Mouse (Mus musculus): ENCODE data around the gene Lactb. TPM values are rescaled to one million over a fixed set of nuclear protein-coding genes. Genes with fewer than 3 reads are reported as not detected.

Gene Lactb
- total and polyA plus RNA-seq, 3 experiments, result 4.7 to 16.4 (median 10.9) TPM

DNA sequence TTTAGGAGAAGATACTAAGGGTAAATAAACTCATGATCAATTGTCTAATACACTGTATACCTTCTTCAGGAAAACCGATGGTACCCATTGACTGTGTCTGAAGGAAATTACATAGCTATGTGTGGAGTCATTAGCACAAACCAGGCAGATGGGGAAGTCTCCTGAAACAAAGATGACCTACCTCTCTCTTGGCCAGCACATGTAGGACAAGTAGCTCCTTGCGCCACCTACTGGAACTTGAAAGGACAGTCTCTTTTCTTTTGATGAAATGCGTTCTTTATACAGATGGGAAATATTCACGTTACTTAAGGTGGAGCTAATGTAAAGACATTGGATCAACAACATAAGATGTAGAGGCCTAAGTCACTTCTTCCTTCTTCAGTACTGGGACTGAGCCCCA, 36.4 kb downstream of the Lactb start:
- no peaks in the 10 kb centered on the region for H3K36me3 ChIP-seq (replicated peaks)
- H3K4me3 ChIP-seq (ENCODE audit: low read depth, low read length), result no peak overlapping the region
- peak; percentile 36 for DNase-seq (ENCODE audit: low spot score)
- peaks cover 30% of the 10 kb centered on the region for H3K27me3 ChIP-seq (ENCODE audit: insufficient read depth, low read length)
- no peak for TF ChIP-seq TAL1 (conservative IDR thresholded peaks at IDR 0.05; ENCODE audit: low read depth, low read length)
- TF ChIP-seq CTCF (IDR thresholded peaks at IDR 0.05; ENCODE audit: low read depth, low read length), result peak; percentile 67
- H3K4me1 ChIP-seq (ENCODE audit: insufficient read depth, low read depth, low read length), result peaks cover 10% of the 10 kb centered on the region
- H3K9me3 ChIP-seq (replicated peaks), result no peaks in the 10 kb centered on the region
- 0 out of 2 replicates have a peak, but pooled peaks have one; percentile 28 for ATAC-seq (ENCODE audit: extremely low read depth, insufficient number of reproducible peaks, low FRiP score, poor library complexity, severe bottlenecking)

DNA sequence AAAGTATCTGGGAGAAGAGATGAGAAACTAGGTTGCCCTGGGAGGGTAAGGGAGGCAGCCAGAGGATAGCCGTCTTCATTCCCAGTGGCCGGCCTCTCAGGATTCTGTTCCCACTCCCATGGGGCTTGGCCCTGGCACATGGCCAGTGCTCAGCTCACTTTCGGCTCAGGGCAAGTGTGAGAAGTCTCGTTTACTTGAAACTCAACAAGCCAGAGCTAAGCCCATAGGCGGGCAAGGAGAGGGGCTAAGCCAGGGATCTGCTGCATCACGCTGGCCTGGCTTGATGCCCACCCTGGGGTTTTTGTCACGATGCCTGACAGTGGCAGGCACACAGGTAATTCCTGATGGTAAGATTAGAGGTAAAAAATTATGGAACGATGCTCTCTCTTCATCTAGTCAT, 37.8 kb downstream of the Lactb start:
- TF ChIP-seq GATA2 (IDR thresholded peaks at IDR 0.05; ENCODE audit: borderline replicate concordance, low read depth, low read length), result no peak
- no peak for TF ChIP-seq POLR2AphosphoS5 (IDR thresholded peaks at IDR 0.05; ENCODE audit: insufficient replicate concordance, low read depth, low read length)
- no peak for TF ChIP-seq CTCF (IDR thresholded peaks at IDR 0.05; ENCODE audit: low read depth, low read length)
- TF ChIP-seq GATA1 (IDR thresholded peaks at IDR 0.05; ENCODE audit: borderline replicate concordance, low read length), result no peak
- TF ChIP-seq TAL1 (conservative IDR thresholded peaks at IDR 0.05; ENCODE audit: low read depth, low read length), result no peak
- peaks cover 10% of the 10 kb centered on the region for H3K4me1 ChIP-seq (ENCODE audit: insufficient read depth, low read depth, low read length)
- no peaks in the 10 kb centered on the region for H3K36me3 ChIP-seq (replicated peaks)
- no peaks in the 10 kb centered on the region for H3K9me3 ChIP-seq (replicated peaks)
- ATAC-seq (ENCODE audit: extremely low read depth, insufficient number of reproducible peaks, low FRiP score, poor library complexity, severe bottlenecking), result no peak
- H3K27me3 ChIP-seq (ENCODE audit: insufficient read depth, low read length), result peaks cover 40% of the 10 kb centered on the region
- no peak overlapping the region for H3K4me3 ChIP-seq (ENCODE audit: low read depth, low read length)
- no peak for DNase-seq (ENCODE audit: low spot score)

DNA sequence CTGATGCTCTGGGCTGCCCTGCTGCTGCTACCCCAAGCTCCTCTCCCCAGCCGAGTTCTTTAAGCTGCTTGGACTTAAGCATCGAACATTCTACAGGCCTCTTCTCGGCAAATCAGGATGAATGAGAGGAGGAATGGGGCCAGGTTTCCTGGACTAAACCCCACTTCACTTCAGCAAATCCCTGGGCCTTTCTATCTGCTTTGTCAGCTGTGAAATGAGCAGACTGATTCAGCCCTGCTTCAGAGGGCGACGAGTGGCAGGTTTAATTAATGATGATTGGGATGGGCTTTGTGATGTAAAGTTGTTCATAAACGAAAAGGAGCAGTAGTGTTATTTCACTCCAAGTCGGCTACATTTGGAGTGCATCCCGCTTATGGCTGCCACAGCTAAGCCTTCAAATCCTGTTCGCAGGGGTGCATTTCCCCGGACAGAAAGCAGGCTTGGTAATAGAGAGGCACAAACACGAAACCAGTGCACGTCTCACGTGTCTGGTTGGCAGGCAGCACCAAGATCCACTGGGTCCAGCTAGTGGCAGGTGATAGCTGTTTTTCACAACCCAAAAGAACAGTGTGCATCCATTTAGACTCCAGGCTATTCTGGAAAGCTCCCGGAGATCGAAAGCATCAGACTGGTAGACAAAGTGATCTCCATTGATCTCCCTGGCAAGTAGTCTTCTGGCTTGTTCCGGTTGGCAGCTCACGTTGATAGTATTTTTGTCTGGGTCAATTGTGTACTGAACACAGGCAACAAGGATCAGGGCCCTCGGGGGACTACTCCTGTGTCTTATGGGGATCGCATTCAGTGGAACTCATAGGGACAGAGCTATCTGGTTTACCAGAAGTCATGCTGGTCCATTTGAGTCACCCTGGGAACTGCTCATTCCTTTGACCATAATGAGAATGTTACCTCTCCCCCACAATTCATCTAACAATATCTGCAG, 41.1 kb downstream of the Lactb start:
- DNase-seq (ENCODE audit: low spot score) (no peak), ATAC-seq (ENCODE audit: extremely low read depth, insufficient number of reproducible peaks, low FRiP score, poor library complexity, severe bottlenecking) (no peak)
- Histone ChIP-seq H3K4me1 (ENCODE audit: insufficient read depth, low read depth, low read length) (peaks cover 9% of the 10 kb centered on the region), H3K9me3 (replicated peaks) (no peaks in the 10 kb centered on the region), H3K27me3 (ENCODE audit: insufficient read depth, low read length) (peaks cover 48% of the 10 kb centered on the region), H3K4me3 (ENCODE audit: low read depth, low read length) (no peak overlapping the region), H3K36me3 (replicated peaks) (no peaks in the 10 kb centered on the region)
- no peak for TF ChIP-seq CTCF (IDR thresholded peaks at IDR 0.05; ENCODE audit: low read depth, low read length)

DNA sequence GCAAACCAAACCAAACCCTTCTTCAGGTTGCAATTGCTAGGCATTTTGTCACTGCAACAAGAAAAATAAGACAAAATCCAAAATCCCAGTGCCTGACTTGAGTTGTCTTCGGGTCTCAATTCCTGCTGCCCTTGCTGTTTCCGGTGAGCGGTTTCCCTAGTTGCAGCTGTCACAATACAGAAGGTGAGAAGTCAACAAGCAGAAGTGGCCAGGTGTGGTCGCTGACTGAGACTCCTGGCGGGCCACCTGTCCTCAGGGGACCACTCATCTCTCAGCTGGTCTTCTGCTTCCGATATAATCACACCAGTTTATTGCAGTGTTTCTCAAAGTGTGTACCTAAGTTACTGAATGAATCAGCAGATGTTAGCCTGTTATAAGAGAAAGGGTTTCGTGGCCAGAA, 44.9 kb downstream of the Lactb start:
- ATAC-seq (ENCODE audit: extremely low read depth, insufficient number of reproducible peaks, low FRiP score, poor library complexity, severe bottlenecking) (no peak), DNase-seq (ENCODE audit: low spot score) (no peak)
- H3K36me3 ChIP-seq (replicated peaks), result no peaks in the 10 kb centered on the region
- H3K4me3 ChIP-seq (ENCODE audit: low read depth, low read length), result no peak overlapping the region
- no peaks in the 10 kb centered on the region for H3K9me3 ChIP-seq (replicated peaks)
- H3K27me3 ChIP-seq (ENCODE audit: insufficient read depth, low read length), result peaks cover 36% of the 10 kb centered on the region
- no peaks in the 10 kb centered on the region for H3K4me1 ChIP-seq (ENCODE audit: insufficient read depth, low read depth, low read length)
- TF ChIP-seq POLR2AphosphoS5 (IDR thresholded peaks at IDR 0.05; ENCODE audit: insufficient replicate concordance, low read depth, low read length), result no peak
- TF ChIP-seq GATA2 (IDR thresholded peaks at IDR 0.05; ENCODE audit: borderline replicate concordance, low read depth, low read length), result no peak
- TF ChIP-seq TAL1 (conservative IDR thresholded peaks at IDR 0.05; ENCODE audit: low read depth, low read length), result no peak
- no peak for TF ChIP-seq CTCF (IDR thresholded peaks at IDR 0.05; ENCODE audit: low read depth, low read length)
- TF ChIP-seq GATA1 (IDR thresholded peaks at IDR 0.05; ENCODE audit: borderline replicate concordance, low read length), result no peak

DNA sequence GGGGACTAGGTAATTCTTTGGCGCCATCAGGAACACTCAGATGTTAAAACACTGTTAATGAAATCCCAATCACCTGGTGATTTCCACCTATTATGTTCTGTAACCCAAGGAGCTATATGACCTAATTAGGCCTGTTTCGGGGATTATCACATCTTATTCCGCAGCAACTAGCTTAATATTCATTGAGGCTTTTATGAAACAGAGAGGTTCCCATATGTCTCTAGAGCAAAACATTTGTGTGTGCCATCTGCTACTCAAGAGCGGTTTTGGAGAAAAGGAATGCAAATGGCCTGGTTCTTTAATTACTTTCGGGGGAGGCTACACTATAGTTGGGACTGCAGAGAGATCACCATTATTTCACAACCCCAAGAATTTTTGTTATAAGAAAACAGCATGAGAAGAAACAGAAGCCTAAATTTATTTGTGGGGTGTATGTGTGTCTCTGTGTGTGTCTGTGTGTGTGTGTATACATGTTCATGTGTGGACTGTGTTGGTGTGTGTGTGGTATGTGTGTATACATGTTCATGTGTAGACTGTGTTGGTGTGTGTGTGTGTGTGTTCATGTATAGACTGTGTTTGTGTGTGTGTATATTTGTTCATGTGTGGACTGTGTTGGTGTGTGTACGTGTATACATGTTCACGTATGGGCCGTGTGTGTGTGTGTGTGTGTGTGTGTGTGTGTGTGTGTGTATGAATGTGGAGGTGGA, 47.4 kb downstream of the Lactb start:
- Histone ChIP-seq H3K27me3 (ENCODE audit: insufficient read depth, low read length) (peaks cover 15% of the 10 kb centered on the region), H3K4me1 (ENCODE audit: insufficient read depth, low read depth, low read length) (no peaks in the 10 kb centered on the region), H3K36me3 (replicated peaks) (no peaks in the 10 kb centered on the region), H3K9me3 (replicated peaks) (no peaks in the 10 kb centered on the region), H3K4me3 (ENCODE audit: low read depth, low read length) (no peak overlapping the region)
- TF ChIP-seq POLR2AphosphoS5 (IDR thresholded peaks at IDR 0.05; ENCODE audit: insufficient replicate concordance, low read depth, low read length) (no peak), CTCF (IDR thresholded peaks at IDR 0.05; ENCODE audit: low read depth, low read length) (no peak), TAL1 (conservative IDR thresholded peaks at IDR 0.05; ENCODE audit: low read depth, low read length) (no peak), GATA2 (IDR thresholded peaks at IDR 0.05; ENCODE audit: borderline replicate concordance, low read depth, low read length) (no peak), GATA1 (IDR thresholded peaks at IDR 0.05; ENCODE audit: borderline replicate concordance, low read length) (no peak)
- no peak for ATAC-seq (ENCODE audit: extremely low read depth, insufficient number of reproducible peaks, low FRiP score, poor library complexity, severe bottlenecking)
- no peak for DNase-seq (ENCODE audit: low spot score)

DNA sequence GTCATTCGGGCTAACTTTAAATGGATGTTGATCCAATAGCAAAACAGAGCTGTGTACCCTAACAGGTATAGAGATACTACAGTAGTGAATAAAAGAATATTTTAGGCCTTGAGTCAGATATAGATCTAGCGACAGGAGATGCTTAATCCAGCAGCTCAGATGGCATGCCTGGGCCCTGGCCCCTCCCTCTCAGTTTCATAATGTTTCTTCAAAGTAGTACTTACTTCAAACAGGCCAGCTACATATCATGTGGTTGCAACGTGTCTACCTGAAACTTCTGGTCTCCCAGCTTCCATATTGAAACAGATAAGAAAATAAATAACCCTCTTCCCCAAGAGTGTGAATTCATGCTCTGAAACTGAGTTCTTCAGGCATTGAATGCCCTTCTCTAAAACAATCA, 49.4 kb downstream of the Lactb start:
- Histone ChIP-seq H3K27me3 (ENCODE audit: insufficient read depth, low read length) (peaks cover 7% of the 10 kb centered on the region), H3K4me1 (ENCODE audit: insufficient read depth, low read depth, low read length) (peaks cover 1% of the 10 kb centered on the region; the same call in 1 of the 2 replicates), H3K9me3 (replicated peaks) (no peaks in the 10 kb centered on the region; the same call in 1 of the 2 replicates), H3K36me3 (replicated peaks) (no peaks in the 10 kb centered on the region), H3K4me3 (ENCODE audit: low read depth, low read length) (no peak overlapping the region)
- ATAC-seq (ENCODE audit: extremely low read depth, insufficient number of reproducible peaks, low FRiP score, poor library complexity, severe bottlenecking), result no peak
- no peak for DNase-seq (ENCODE audit: low spot score)
- TF ChIP-seq TAL1 (conservative IDR thresholded peaks at IDR 0.05; ENCODE audit: low read depth, low read length) (no peak), GATA1 (IDR thresholded peaks at IDR 0.05; ENCODE audit: borderline replicate concordance, low read length) (no peak), POLR2AphosphoS5 (IDR thresholded peaks at IDR 0.05; ENCODE audit: insufficient replicate concordance, low read depth, low read length) (no peak), GATA2 (IDR thresholded peaks at IDR 0.05; ENCODE audit: borderline replicate concordance, low read depth, low read length) (no peak), CTCF (IDR thresholded peaks at IDR 0.05; ENCODE audit: low read depth, low read length) (no peak)

All from G1E (cell line).